Mouse (Mus musculus) embryonic fibroblast, embryonic 13.5 days (primary cell): ENCODE results near the gene Cmtm6.

ENCODE experiments used
- CTCF ChIP-seq: IDR thresholded peaks from 2 replicates; pipeline ENCODE4 v1.5.1; 2011; ENCODE audit warnings: mild to moderate bottlenecking, control low read depth, low read length, moderate library complexity, borderline replicate concordance; ENCODE audit not compliant: insufficient read depth
- POLR2A ChIP-seq: IDR thresholded peaks from 2 replicates; pipeline ENCODE4 v1.6.1; 2011; ENCODE audit warnings: low read depth, mild to moderate bottlenecking, control low read depth, low read length, moderate library complexity

DNA sequence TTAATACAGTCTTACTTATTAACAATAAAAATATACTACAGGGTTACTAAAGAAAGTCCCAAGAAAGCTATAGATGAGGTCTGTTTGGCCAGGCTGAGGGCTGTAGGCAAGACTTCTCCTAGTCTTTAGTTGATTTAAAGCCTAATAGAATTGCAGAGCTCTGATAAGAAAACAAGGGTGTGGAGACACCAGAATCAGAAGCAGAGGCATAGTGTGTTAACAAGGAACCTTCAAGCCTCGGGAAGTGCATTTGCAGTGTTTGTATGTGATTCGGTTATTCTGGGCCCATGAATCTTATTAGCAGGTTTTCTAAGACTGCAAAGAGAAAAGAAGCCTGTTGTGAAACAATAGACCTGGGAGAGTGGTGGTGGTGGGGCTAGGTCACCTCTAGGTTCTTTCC is 2.3 kb downstream of the Cmtm6 start:
- TF ChIP-seq CTCF (no peak), POLR2A (no peak)
